Mouse (Mus musculus) liver, adult (tissue): Measurements from ENCODE around the gene Tmem50b.

Experiments used
- GATA4 ChIP-seq: IDR thresholded peaks from 2 replicates; pipeline ENCODE4 v1.6.1; 2014; ENCODE audit warnings: mild to moderate bottlenecking, low read length; ENCODE audit not compliant: insufficient replicate concordance

Gene Tmem50b

GRCm38 (mm10) chr16:91561099-91561498 lies 36.5 kb downstream of the Tmem50b start:
- no peak for TF ChIP-seq GATA4

GRCm38 (mm10) chr16:91557693-91558092 lies 39.9 kb downstream of the Tmem50b start:
- no peak for TF ChIP-seq GATA4

- no peak for TF ChIP-seq GATA4
Measured at GRCm38 (mm10) chr16:91557214-91557613, 40.4 kb downstream of the Tmem50b start.

GRCm38 (mm10) chr16:91556659-91557058 lies 40.9 kb downstream of the Tmem50b start:
- TF ChIP-seq GATA4 = no peak

GRCm38 (mm10) chr16:91555017-91555605 lies 42.5 kb downstream of the Tmem50b start:
- no peak for TF ChIP-seq GATA4

GRCm38 (mm10) chr16:91553625-91554024 lies 44.0 kb downstream of the Tmem50b start:
- no peak for TF ChIP-seq GATA4

GRCm38 (mm10) chr16:91552072-91552471 lies 45.5 kb downstream of the Tmem50b start:
- TF ChIP-seq GATA4 = no peak

- no peak for TF ChIP-seq GATA4
Measured at GRCm38 (mm10) chr16:91551081-91551524, 46.5 kb downstream of the Tmem50b start.

GRCm38 (mm10) chr16:91549616-91550015 lies 48.0 kb downstream of the Tmem50b start:
- TF ChIP-seq GATA4 = no peak

- TF ChIP-seq GATA4 = no peak
Measured at GRCm38 (mm10) chr16:91548996-91549395, 48.6 kb downstream of the Tmem50b start.

- no peak for TF ChIP-seq GATA4
Measured at GRCm38 (mm10) chr16:91548586-91548985, 49.0 kb downstream of the Tmem50b start.

GRCm38 (mm10) chr16:91547974-91548373 lies 49.6 kb downstream of the Tmem50b start:
- TF ChIP-seq GATA4 = no peak

- no peak for TF ChIP-seq GATA4
Measured at GRCm38 (mm10) chr16:91546836-91547741, 50.5 kb downstream of the Tmem50b start, which contains the start of gene Ifngr2. Gene Ifngr2 (plus strand): TSS chr16:91547072.

- no peak for TF ChIP-seq GATA4
Measured at GRCm38 (mm10) chr16:91546391-91546835, 51.2 kb downstream of the Tmem50b start.

- TF ChIP-seq GATA4 = no peak
Measured at GRCm38 (mm10) chr16:91545597-91546281, 51.9 kb downstream of the Tmem50b start.
